Comparison of ENCODE assay signal across 8 mouse cellular contexts in the genomic region with DNA sequence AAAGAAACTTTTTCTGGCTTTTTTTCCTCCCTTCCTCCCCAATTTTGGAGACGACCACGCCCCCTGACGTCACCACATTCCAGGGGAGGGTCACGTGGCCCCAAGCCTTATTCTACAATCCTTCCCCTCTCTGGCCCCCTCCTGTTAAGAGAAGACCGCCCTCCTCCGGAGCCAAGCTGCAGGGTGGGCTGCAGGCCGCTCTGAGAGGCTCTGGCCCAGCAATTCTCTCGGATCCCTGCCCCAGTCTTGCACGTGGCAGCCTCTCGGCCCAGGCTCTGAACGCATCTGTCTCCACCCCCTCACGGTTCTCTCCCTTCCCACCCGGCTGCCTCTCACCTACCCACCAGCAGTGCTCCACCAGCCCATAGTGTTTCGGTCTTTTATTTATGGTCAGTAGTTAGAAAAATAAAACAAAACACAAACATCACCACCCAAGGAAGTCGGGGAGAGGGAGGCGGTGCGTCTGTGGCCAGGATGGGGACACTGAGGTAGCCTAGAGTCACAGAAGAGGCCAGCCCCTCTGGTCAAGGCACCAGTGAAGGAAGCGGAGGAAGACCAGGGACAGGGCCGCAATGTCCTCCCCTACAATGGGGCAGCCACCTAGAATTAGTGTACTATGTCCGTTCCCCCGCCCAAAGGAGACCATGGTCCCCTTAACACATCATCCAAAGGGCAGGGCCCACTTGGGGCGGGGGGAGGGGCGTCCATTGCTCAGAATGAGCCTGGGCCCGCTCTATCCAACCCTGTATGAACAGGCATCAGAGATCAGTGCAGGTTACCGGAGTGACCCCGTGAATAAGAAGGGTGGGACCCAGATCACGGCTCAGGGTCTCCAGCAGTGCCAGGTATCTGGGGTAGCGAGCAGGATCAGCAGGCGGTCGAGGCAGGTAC. TPM values are rescaled to one million over a fixed set of nuclear protein-coding genes. Genes with fewer than 3 reads are reported as not detected.
DNase-seq lines count a peak whose midpoint lies in the region; ATAC-seq and TF ChIP-seq lines count a peak whose summit lies in the region.

Gene Trip6, minus strand, starts transcription at position 212 of the 891 bp plus-strand sequence.

- peak within 1 kb of the TSS; percentile 72 for H3K9ac ChIP-seq in hindbrain, embryonic 11.5 days (ENCODE audit: low read depth, low read length)
- H3K9ac ChIP-seq in stomach, embryonic 14.5 days (replicated peaks; ENCODE audit: low read depth, low read length): peak within 1 kb of the TSS; percentile 84

- peak within 1 kb of the TSS; percentile 65 for H3K4me2 ChIP-seq in hindbrain, embryonic 11.5 days (replicated peaks; ENCODE audit: low read depth, low read length)
- peak within 1 kb of the TSS; percentile 95 for H3K4me2 ChIP-seq in stomach, embryonic 14.5 days (replicated peaks; ENCODE audit: low read depth, low read length)

- WGBS in hindbrain, embryonic 11.5 days: 15% methylated on average over 30 of the region's 30 CpGs
- 15% methylated on average over 30 of the region's 30 CpGs for WGBS in stomach, embryonic 14.5 days

- TF ChIP-seq CTCF in brain, embryonic 14.5 days (IDR thresholded peaks at IDR 0.05; ENCODE audit: borderline replicate concordance, extremely low read depth, insufficient read depth, insufficient read length): no peak

- no peak for ATAC-seq in cerebellum, adult (ENCODE audit: insufficient number of reproducible peaks, low FRiP score, low TSS enrichment)
- ATAC-seq in hindbrain, embryonic 11.5 days (ENCODE audit: low FRiP score): peak; percentile 87
- peak; percentile 92 for ATAC-seq in stomach, embryonic 14.5 days (ENCODE audit: insufficient number of reproducible peaks, insufficient read depth, low FRiP score, low read depth)

- H3K4me3 ChIP-seq in hindbrain, embryonic 11.5 days (ENCODE audit: low read depth, low read length): peak within 1 kb of the TSS; percentile 40
- peak within 1 kb of the TSS; percentile 77 for H3K4me3 ChIP-seq in stomach, embryonic 14.5 days (ENCODE audit: low read depth, low read length)

- no peaks in the 10 kb centered on the region for H3K9me3 ChIP-seq in hindbrain, embryonic 11.5 days (ENCODE audit: control insufficient read depth, low read length)
- H3K9me3 ChIP-seq in stomach, embryonic 14.5 days (ENCODE audit: control insufficient read depth, low read depth, low read length): no peaks in the 10 kb centered on the region

- H3K27me3 ChIP-seq in hindbrain, embryonic 11.5 days (ENCODE audit: control insufficient read depth, insufficient read depth, low read length): no peaks in the 10 kb centered on the region
- no peaks in the 10 kb centered on the region for H3K27me3 ChIP-seq in stomach, embryonic 14.5 days (ENCODE audit: control insufficient read depth, insufficient read depth, low read length)

- H3K27ac ChIP-seq in hindbrain, embryonic 11.5 days (ENCODE audit: low read depth, low read length): peak within 1 kb of the TSS; percentile 40
- peak within 1 kb of the TSS; percentile 92 for H3K27ac ChIP-seq in stomach, embryonic 14.5 days (ENCODE audit: low read length)

- peaks cover 13% of the 10 kb centered on the region for H3K4me1 ChIP-seq in hindbrain, embryonic 11.5 days (replicated peaks; ENCODE audit: control insufficient read depth, insufficient read depth, low read length)
- peaks cover 25% of the 10 kb centered on the region for H3K4me1 ChIP-seq in stomach, embryonic 14.5 days (ENCODE audit: control insufficient read depth, insufficient read depth, low read length)

- peak; percentile 70 to 76 for DNase-seq in cerebellum, postnatal 10 days
- DNase-seq in brain, embryonic 14.5 days (ENCODE audit: low read depth): peak; percentile 95
- peak; percentile 91 for DNase-seq in gastrocnemius, adult 18-20 months (ENCODE audit: low spot score)
- DNase-seq in hindbrain, embryonic 11.5 days (ENCODE audit: low spot score): peak; percentile 93
- DNase-seq in left cerebral cortex, postnatal 36 days (ENCODE audit: low spot score in 2 of 2): peak; percentile 46 to 61
- peak; percentile 95 for DNase-seq in mesoderm, embryonic 11.5 days (ENCODE audit: low read depth, low spot score)

- intact Hi-C loops in left cerebral cortex, postnatal 36 days (cut with DNase I): no loop called here

- TF ChIP-seq POLR2A in brain, embryonic 14.5 days (IDR thresholded peaks at IDR 0.05; ENCODE audit: borderline replicate concordance, extremely low read depth, insufficient read depth, insufficient read length, poor library complexity, severe bottlenecking): no peak

- 0 out of 2 replicates have a peak, but pooled peaks cover 3% of the 10 kb centered on the region for H3K36me3 ChIP-seq in hindbrain, embryonic 11.5 days (ENCODE audit: control insufficient read depth, insufficient read depth, low read length)
- peaks cover 27% of the 10 kb centered on the region for H3K36me3 ChIP-seq in stomach, embryonic 14.5 days (ENCODE audit: control insufficient read depth, insufficient read depth, low read length)

RNA-seq across cellular contexts. Expression of gene Trip6, which starts in this region (rescaled TPM):
- 25.7 and 33.0 TPM in 2 replicates for polyA plus RNA-seq in brain, embryonic 14.5 days (2012; rRNA removed)
- total RNA-seq in gastrocnemius, adult 18-20 months (2021): 1 to 10 TPM; 2.2 to 4.4 TPM
- polyA plus RNA-seq in hindbrain, embryonic 11.5 days (2014; fragmentation: Nextera tagmentation; extraction: Ambion mirVana): 27.4 and 28.6 TPM in 2 replicates
- total RNA-seq in left cerebral cortex, postnatal 36 days (2021): 1 to 10 TPM; 3.5 to 5.1 TPM
- 75.3 and 76.2 TPM in 2 replicates for polyA plus RNA-seq in stomach, embryonic 14.5 days (2014; fragmentation: Nextera tagmentation; extraction: Ambion mirVana)
